Comparison of ENCODE assay signal across 8 mouse cellular contexts in genomic region chr2:33754980-33755632, GRCm38 (mm10).
A peak's percentile ranks its signal among the peaks of the same experiment; 100 is the strongest.
DNase-seq lines count a peak whose midpoint lies in the region; ATAC-seq lines count a peak whose summit lies in the region.

No protein-coding gene starts in this region.

- ATAC-seq in kidney, embryonic 15.5 days (replicated peaks; ENCODE audit: low FRiP score) = no peak
- ATAC-seq in forebrain, embryonic 12.5 days (ENCODE audit: low FRiP score) = no peak
- peak; percentile 17; the same call in 1 of the 2 replicates for ATAC-seq in intestine, embryonic 16.5 days
- ATAC-seq in megakaryocyte-erythroid progenitor cell, adult 5-6 weeks (replicated peaks; ENCODE audit: low FRiP score, low TSS enrichment, poor library complexity, severe bottlenecking) = no peak

- DNase-seq in kidney, adult 18-20 months = no peak
- peak; percentile 62 for DNase-seq in MN1 (ENCODE audit: low spot score)
- DNase-seq in gastrocnemius, adult 8-10 months (ENCODE audit: low spot score in 2 of 2) = no peak
- no peak for DNase-seq in layer of hippocampus, postnatal 14 days (ENCODE audit: low spot score in 2 of 2)

- no peaks in the 10 kb centered on the region for H3K9me3 ChIP-seq in kidney, embryonic 15.5 days (replicated peaks)
- no peaks in the 10 kb centered on the region for H3K9me3 ChIP-seq in forebrain, embryonic 12.5 days
- H3K9me3 ChIP-seq in intestine, embryonic 16.5 days (ENCODE audit: control insufficient read depth, low read length) = no peaks in the 10 kb centered on the region

- no peaks in the 10 kb centered on the region for H3K27me3 ChIP-seq in kidney, embryonic 15.5 days
- peaks cover 42% of the 10 kb centered on the region for H3K27me3 ChIP-seq in forebrain, embryonic 12.5 days
- no peaks in the 10 kb centered on the region for H3K27me3 ChIP-seq in intestine, embryonic 16.5 days (replicated peaks; ENCODE audit: control insufficient read depth, insufficient read depth, low read length)

- H3K27ac ChIP-seq in kidney, embryonic 15.5 days = peak overlapping the region; percentile 65
- peak overlapping the region; percentile 81 for H3K27ac ChIP-seq in forebrain, embryonic 12.5 days
- H3K27ac ChIP-seq in intestine, embryonic 16.5 days (ENCODE audit: low read length) = 0 out of 2 replicates have a peak overlapping the region, but pooled peaks have one; percentile 7

- WGBS in kidney, embryonic 15.5 days = 60% methylated on average over 7 of the region's 7 CpGs
- WGBS in forebrain, embryonic 12.5 days = 82% methylated on average over 7 of the region's 7 CpGs
- WGBS in intestine, embryonic 16.5 days = 63% methylated on average over 7 of the region's 7 CpGs

- H3K4me3 ChIP-seq in kidney, embryonic 15.5 days (replicated peaks) = no peak overlapping the region
- no peak overlapping the region for H3K4me3 ChIP-seq in forebrain, embryonic 12.5 days (replicated peaks)
- no peak overlapping the region for H3K4me3 ChIP-seq in intestine, embryonic 16.5 days (ENCODE audit: low read length)

- H3K9ac ChIP-seq in kidney, embryonic 15.5 days = no peak overlapping the region
- H3K9ac ChIP-seq in forebrain, embryonic 12.5 days = no peak overlapping the region; the same call in 1 of the 2 replicates
- no peak overlapping the region for H3K9ac ChIP-seq in intestine, embryonic 16.5 days (ENCODE audit: low read depth, low read length)

- H3K36me3 ChIP-seq in kidney, embryonic 15.5 days = peaks cover 18% of the 10 kb centered on the region
- H3K36me3 ChIP-seq in forebrain, embryonic 12.5 days (replicated peaks) = peaks cover 9% of the 10 kb centered on the region
- H3K36me3 ChIP-seq in intestine, embryonic 16.5 days (ENCODE audit: control insufficient read depth, insufficient read depth, low read length) = no peaks in the 10 kb centered on the region

- peaks cover 33% of the 10 kb centered on the region for H3K4me1 ChIP-seq in kidney, embryonic 15.5 days
- peaks cover 55% of the 10 kb centered on the region for H3K4me1 ChIP-seq in forebrain, embryonic 12.5 days
- H3K4me1 ChIP-seq in intestine, embryonic 16.5 days (ENCODE audit: control insufficient read depth, insufficient read depth, low read length) = peaks cover 23% of the 10 kb centered on the region

- H3K4me2 ChIP-seq in kidney, embryonic 15.5 days = no peak overlapping the region
- no peak overlapping the region for H3K4me2 ChIP-seq in forebrain, embryonic 12.5 days
- no peak overlapping the region for H3K4me2 ChIP-seq in intestine, embryonic 16.5 days (ENCODE audit: low read depth, low read length)

Comparison
In these comparisons a context has a peak if more than half of its experiments do, and no peak if none do; other contexts are left out.
1. H3K27ac ChIP-seq: peak in every context shown above with its lines; median percentile 81 in forebrain, embryonic 12.5 days; 65 in kidney, embryonic 15.5 days; 7 in intestine, embryonic 16.5 days.